Mouse (Mus musculus) hindbrain, embryonic 14.5 days (tissue): ENCODE measurements at regions not wholly inside any gene's neighbourhood (a gene's known extent, or its start where the extent isn't known, plus 50 kb on each side); places are given as distances from the start of the nearest gene placed in this dataset.

Experiments used
- ATAC-seq: fragments of 200-750 bp; cut with Nextera tagmentation; 2 replicates; pipeline ENCODE4 v1.8.0; 2017; ENCODE audit warnings: moderate number of reproducible peaks, mild to moderate bottlenecking, moderate TSS enrichment, moderate library complexity; ENCODE audit not compliant: low FRiP score
- DNase-seq: peaks from one replicate; pipeline ENCODE4 v3.0.0-alpha.2; 2015; ENCODE audit warnings: low spot score
- H3K27ac ChIP-seq: fragments of 300-500 bp; sonication (generic); 2 replicates; pipeline ENCODE4 v1.5.1; 2014; ENCODE audit warnings: mild to moderate bottlenecking, moderate library complexity
- H3K27me3 ChIP-seq: fragments of 300-500 bp; sonication (generic); 2 replicates; pipeline ENCODE4 v1.6.1; 2014; ENCODE audit warnings: mild to moderate bottlenecking, low read length, mixed read lengths; ENCODE audit not compliant: control insufficient read depth, insufficient read depth
- H3K36me3 ChIP-seq: fragments of 300-500 bp; sonication (generic); replicated peaks from 2 replicates; pipeline ENCODE4 v1.6.1; 2014; ENCODE audit not compliant: control insufficient read depth, insufficient read depth
- H3K4me1 ChIP-seq: fragments of 300-500 bp; sonication (generic); replicated peaks from 2 replicates; pipeline ENCODE4 v1.6.1; 2014; ENCODE audit warnings: antibody characterized with exemption, low read length, mixed read lengths; ENCODE audit not compliant: control insufficient read depth, insufficient read depth
- H3K4me2 ChIP-seq: fragments of 300-500 bp; sonication (generic); replicated peaks from 2 replicates; pipeline ENCODE4 v1.6.1; 2014; ENCODE audit warnings: mild to moderate bottlenecking, moderate library complexity
- H3K4me3 ChIP-seq: fragments of 300-500 bp; sonication (generic); replicated peaks from 2 replicates; pipeline ENCODE4 v1.5.1; 2014; ENCODE audit warnings: mild to moderate bottlenecking, low read length
- H3K9ac ChIP-seq: fragments of 300-500 bp; sonication (generic); 2 replicates; pipeline ENCODE4 v1.6.1; 2014
- H3K9me3 ChIP-seq: fragments of 300-500 bp; sonication (generic); 2 replicates; pipeline ENCODE4 v1.6.1; 2016; ENCODE audit warnings: low read length; ENCODE audit not compliant: control insufficient read depth
- WGBS: fragments of 180-500 bp; shearing (Covaris S2); extraction: QIAGEN DNeasy Blood & Tissue Kit; methylation state at CpG from one replicate; pipeline ENCODE4 v1.1.7; 2014; 5-methylcytosine and 5-hydroxymethylcytosine counted together

DNA sequence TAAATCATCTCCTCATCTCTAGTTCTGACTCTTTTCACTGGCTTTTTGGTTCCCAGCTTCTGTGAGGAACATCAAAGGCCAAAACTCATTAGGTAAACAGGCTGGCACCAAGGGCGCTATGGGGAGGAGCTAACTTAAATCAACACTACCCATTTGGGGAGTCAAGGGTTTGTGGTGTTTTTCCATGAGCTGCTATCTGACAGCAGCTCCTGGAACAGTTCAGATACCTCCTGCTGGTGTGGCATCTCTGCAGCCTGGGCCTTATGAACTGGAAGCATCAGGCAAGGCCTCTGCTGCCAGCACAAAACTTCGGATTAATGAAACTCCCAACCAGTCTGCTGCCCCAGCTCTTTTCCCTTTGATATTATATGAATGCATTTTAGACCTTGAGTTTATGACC, 328.8 kb downstream of the Gm11361 start:
- Histone ChIP-seq H3K9me3 (no peaks in the 10 kb centered on the region), H3K4me2 (no peak overlapping the region), H3K4me1 (0 out of 2 replicates have a peak, but pooled peaks cover 8% of the 10 kb centered on the region), H3K27me3 (no peaks in the 10 kb centered on the region), H3K27ac (peak overlapping the region; percentile 24; the same call in 1 of the 2 replicates), H3K4me3 (no peak overlapping the region), H3K36me3 (no peaks in the 10 kb centered on the region), H3K9ac (no peak overlapping the region)
- WGBS, result 83% methylated on average over 2 of the region's 2 CpGs
- ATAC-seq (no peak), DNase-seq (no peak)

DNA sequence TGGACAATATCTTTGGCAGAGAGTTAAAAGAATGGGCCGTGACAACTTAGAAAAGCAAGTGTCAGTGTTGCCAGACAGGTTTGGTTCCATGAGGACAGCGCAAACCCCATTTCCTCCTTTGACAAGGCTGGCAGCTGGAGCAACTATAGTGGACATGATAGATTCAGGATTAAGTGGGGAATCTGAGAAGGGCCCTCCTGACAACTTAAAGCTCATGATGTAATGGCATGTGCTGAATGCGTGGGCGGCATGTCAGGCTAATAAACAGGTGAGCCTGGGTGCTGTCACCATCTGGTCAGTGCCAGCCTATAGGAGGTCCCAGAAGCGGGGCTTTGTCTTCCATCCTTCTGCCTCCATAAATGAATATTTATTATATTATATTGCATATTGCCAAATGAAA, 326.3 kb downstream of the Gm11361 start:
- DNase-seq (no peak), ATAC-seq (no peak)
- Histone ChIP-seq H3K9me3 (no peaks in the 10 kb centered on the region), H3K4me3 (no peak overlapping the region), H3K36me3 (no peaks in the 10 kb centered on the region), H3K9ac (no peak overlapping the region), H3K27ac (no peak overlapping the region), H3K4me1 (0 out of 2 replicates have a peak, but pooled peaks cover 8% of the 10 kb centered on the region), H3K27me3 (no peaks in the 10 kb centered on the region), H3K4me2 (no peak overlapping the region)
- WGBS, result 79% methylated on average over 5 of the region's 5 CpGs

DNA sequence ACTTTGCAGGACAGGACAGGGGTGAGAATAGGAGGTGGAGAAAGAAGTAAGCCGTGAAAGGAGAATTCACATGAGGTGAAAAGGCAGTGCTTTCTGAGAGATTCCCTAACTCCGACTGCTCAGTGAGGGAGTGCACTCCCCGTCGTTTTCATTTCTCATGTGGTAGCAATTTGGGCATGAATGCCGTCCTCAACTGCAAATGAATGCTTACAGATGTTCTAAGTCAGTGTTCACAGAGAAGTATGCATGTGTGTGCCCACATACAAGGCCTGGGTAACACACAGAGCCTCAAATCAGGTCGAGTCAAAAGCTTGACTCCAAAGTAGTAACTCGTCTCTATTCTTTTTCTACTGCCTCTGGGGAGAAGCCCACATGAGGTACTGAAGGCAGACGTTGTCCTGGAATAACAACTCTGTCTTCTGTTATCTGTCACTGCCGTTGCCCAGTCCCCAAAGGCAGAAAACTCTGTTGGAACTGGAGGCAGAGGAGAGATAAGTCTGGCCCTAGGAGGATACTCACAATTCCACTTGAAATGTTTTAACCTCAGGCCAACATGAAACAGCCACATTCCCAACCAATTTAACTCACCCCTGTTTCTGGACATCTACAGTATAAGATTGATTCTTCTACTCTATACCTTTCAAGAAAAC, 318.0 kb downstream of the Gm11361 start:
- WGBS, result 67% methylated on average over 9 of the region's 9 CpGs
- no peak for ATAC-seq
- no peaks in the 10 kb centered on the region for H3K27me3 ChIP-seq

DNA sequence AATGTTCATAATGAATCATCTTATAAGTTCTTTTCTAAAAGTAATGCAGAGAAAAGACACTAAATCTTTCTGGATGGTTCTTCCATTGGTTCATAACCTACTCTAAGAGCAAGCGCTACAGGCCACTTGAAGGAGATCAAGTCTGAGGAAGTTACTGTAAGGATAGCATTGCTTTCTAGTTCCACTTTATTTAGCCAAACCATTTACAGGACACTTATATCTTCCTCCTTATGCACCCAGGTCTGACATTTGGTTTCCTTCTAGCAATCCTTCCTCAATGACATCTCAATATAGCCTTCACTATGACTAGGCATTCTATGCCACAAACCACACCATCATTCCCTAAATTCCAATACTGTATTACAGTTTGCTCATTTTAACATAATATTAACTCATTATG, 316.0 kb downstream of the Gm11361 start:
- no peaks in the 10 kb centered on the region for H3K9me3 ChIP-seq
- H3K9ac ChIP-seq, result no peak overlapping the region
- no peaks in the 10 kb centered on the region for H3K36me3 ChIP-seq
- DNase-seq, result no peak
- no peak overlapping the region for H3K27ac ChIP-seq
- no peaks in the 10 kb centered on the region for H3K27me3 ChIP-seq
- H3K4me2 ChIP-seq, result no peak overlapping the region
- WGBS, result 100% methylated on average over 1 of the region's 1 CpGs
- H3K4me3 ChIP-seq, result no peak overlapping the region
- no peaks in the 10 kb centered on the region for H3K4me1 ChIP-seq
- no peak for ATAC-seq

More for the DNA sequence above, 318.0 kb downstream of the Gm11361 start:
- H3K9me3 ChIP-seq, result no peaks in the 10 kb centered on the region
- no peak overlapping the region for H3K4me3 ChIP-seq
- no peaks in the 10 kb centered on the region for H3K4me1 ChIP-seq
- H3K4me2 ChIP-seq, result no peak overlapping the region
- DNase-seq, result no peak
- H3K36me3 ChIP-seq, result no peaks in the 10 kb centered on the region
- no peak overlapping the region for H3K9ac ChIP-seq
- H3K27ac ChIP-seq, result no peak overlapping the region

DNA sequence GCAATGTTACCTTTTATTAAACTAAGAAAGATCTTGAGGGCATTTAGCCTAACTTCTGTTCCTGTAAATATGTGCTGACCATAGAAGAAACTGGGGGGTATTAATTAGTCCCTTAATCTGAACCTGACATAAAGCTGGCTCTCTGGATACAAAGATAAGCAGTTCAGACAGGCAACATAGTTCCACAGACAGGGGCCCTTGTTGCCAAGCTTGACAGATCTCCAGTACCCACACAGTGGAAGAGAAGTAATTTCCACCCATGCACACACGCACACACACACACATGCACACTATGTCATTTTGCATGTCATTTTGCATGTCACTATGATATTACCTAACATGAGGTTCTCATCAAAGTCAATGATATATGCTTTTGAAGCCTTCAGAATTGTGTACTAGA, 315.1 kb downstream of the Gm11361 start:
- Histone ChIP-seq H3K36me3 (no peaks in the 10 kb centered on the region), H3K4me1 (no peaks in the 10 kb centered on the region), H3K27ac (no peak overlapping the region), H3K9ac (no peak overlapping the region), H3K4me2 (no peak overlapping the region), H3K27me3 (no peaks in the 10 kb centered on the region), H3K4me3 (no peak overlapping the region), H3K9me3 (no peaks in the 10 kb centered on the region)
- no peak for ATAC-seq
- DNase-seq, result no peak
- WGBS, result 100% methylated on average over 1 of the region's 1 CpGs

DNA sequence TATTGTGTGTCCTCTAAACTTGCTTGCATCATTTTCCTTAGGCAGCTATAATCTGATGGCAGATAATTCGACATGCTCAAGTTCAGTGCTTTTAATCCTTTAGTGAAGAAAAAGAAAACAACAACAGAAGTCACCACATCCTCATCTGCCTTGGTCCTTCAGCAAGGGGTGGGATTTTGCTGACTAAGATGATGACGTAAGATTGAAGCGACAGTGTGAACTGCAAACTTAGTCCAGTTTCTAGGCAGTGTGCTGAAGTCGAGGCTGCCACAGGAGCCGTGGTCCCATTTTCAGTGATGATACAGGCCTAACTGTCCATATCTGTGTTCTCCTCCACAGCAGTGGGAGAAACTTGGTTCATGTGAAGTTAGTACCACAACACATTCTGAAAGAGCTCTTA, 314.4 kb downstream of the Gm11361 start:
- H3K4me3 ChIP-seq, result no peak overlapping the region
- no peak for ATAC-seq
- H3K4me1 ChIP-seq, result no peaks in the 10 kb centered on the region
- no peaks in the 10 kb centered on the region for H3K36me3 ChIP-seq
- no peaks in the 10 kb centered on the region for H3K9me3 ChIP-seq
- no peak overlapping the region for H3K27ac ChIP-seq
- no peak overlapping the region for H3K4me2 ChIP-seq
- H3K9ac ChIP-seq, result no peak overlapping the region
- 90% methylated on average over 5 of the region's 5 CpGs for WGBS
- no peaks in the 10 kb centered on the region for H3K27me3 ChIP-seq
- no peak for DNase-seq

DNA sequence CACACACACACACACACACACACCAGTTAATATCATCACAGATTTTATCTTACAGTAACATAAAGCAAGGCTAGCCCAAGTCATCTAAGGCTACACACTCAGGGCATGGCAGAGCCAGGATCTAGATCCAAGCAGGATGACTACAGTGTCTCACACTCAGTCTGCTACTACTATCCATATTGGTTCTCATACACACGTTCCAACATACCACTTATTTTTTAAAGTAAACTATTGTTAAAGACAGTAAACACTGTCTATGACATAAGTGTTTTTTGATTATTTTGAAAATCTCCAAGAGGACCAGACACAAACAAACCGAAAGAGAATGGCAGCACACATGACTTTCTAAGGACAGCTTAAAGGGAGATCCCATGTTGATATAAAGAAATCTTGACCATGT, 306.3 kb downstream of the Gm11361 start:
- Histone ChIP-seq H3K4me3 (no peak overlapping the region), H3K36me3 (no peaks in the 10 kb centered on the region), H3K4me1 (no peaks in the 10 kb centered on the region), H3K9ac (no peak overlapping the region), H3K27ac (no peak overlapping the region), H3K9me3 (no peaks in the 10 kb centered on the region), H3K4me2 (no peak overlapping the region), H3K27me3 (no peaks in the 10 kb centered on the region)
- ATAC-seq, result no peak
- no peak for DNase-seq
- 96% methylated on average over 2 of the region's 2 CpGs for WGBS

DNA sequence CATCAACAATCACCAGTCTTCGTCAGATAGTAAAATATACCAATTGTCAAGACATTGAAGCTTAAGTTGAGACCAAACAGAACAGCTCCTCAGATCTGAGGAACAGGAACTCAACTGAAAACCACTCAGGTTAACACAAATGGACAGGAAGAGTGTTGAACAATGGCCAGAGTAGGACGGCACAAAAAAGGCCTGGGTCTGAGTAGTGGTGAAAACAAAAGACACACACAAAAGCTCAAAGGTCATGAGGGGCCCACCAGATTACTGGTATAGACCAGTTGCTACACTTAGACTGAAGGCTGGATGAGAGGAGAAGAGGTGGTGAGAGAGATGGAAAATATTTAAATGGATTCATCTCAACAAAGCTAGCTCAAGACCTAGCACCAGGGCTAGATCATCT, 302.8 kb downstream of the Gm11361 start:
- Histone ChIP-seq H3K4me2 (no peak overlapping the region), H3K4me3 (no peak overlapping the region), H3K36me3 (no peaks in the 10 kb centered on the region), H3K27ac (no peak overlapping the region), H3K9me3 (no peaks in the 10 kb centered on the region), H3K27me3 (no peaks in the 10 kb centered on the region), H3K9ac (no peak overlapping the region), H3K4me1 (0 out of 2 replicates have a peak, but pooled peaks cover under 1% of the 10 kb centered on the region)
- no peak for DNase-seq
- ATAC-seq, result no peak
- 57% methylated on average over 2 of the region's 2 CpGs for WGBS

DNA sequence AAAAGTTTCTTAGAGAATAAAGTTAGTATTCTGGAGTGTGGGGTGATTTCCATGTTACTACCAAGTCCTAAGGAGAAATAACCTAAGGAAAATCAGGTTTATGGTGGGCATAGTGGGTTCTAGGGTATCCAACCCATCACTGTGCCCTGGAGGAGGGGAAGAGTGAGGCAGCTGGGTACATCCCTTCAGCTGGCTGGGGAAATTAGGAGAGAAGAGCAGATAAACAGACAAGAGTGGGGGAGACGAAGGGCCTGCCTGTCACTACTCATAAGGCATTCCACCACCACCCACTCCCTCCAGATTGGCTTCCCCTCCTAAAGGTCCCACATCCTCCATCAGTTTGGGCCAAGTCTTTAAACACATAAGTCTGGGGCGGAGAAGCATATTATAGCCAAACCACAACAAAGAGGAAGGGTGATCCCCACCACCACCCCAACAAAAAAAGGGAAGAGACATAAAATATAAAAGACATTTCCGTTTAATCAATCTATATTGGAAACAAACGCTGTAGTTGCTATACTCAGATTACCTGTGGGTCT, 299.8 kb downstream of the Gm11361 start:
- Histone ChIP-seq H3K27ac (no peak overlapping the region), H3K27me3 (no peaks in the 10 kb centered on the region), H3K9ac (no peak overlapping the region), H3K36me3 (no peaks in the 10 kb centered on the region), H3K4me1 (peaks cover 29% of the 10 kb centered on the region), H3K9me3 (no peaks in the 10 kb centered on the region), H3K4me3 (no peak overlapping the region), H3K4me2 (no peak overlapping the region)
- DNase-seq (no peak), ATAC-seq (no peak)
- WGBS, result 86% methylated on average over 4 of the region's 4 CpGs
